11 mouse cellular contexts compared by ENCODE assay signal in the genomic region with DNA sequence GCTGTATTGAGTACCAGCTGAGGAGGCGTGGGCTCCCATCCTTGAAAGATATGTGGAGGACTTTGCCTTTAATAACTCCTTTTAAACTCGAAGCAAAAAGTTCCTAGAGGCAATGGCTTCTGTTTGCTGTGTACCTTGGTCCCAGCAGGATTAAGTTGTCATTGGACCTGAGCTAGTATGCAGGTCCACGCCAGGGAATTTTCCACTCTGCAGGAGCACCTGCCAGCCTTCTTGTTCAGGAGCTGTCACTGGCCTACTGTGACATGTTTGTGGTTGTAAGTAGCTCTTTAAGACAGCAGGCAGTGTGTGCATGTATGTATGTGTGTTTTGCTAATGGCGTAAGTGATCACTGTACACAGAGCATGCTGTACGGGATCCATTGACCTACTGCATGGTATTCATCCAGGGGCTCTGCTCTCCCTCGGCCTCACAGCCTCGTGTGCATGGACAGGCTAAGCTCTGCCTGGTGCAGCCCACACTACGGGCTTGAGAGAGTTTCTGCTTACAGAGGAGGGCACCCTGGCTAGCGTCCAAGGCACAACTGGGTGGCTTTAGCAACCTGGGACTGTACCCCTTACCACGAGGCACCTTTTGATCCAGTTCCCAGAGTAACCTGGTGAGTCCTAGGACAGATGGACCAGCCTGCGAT.
A peak's percentile ranks its signal among the peaks of the same experiment; 100 is the strongest.
DNase-seq lines count a peak whose midpoint lies in the region; ATAC-seq and TF ChIP-seq lines count a peak whose summit lies in the region.
"Had no signal": no experiment of that assay in that cellular context is flagged by ENCODE, and none has a peak within 500 bp of the region (broad histone marks: within the 10 kb centered on the region; RNA-seq: fewer than 3 reads in every experiment).

No protein-coding gene starts in this region.

- WGBS in limb, embryonic 15.5 days: 59% methylated on average over 11 of the region's 11 CpGs
- WGBS in thymus, adult 2 months: 80% methylated on average over 11 of the region's 11 CpGs

- no peak overlapping the region for H3K4me3 ChIP-seq in limb, embryonic 15.5 days
- H3K4me3 ChIP-seq in thymus, adult 2 months (ENCODE audit: control insufficient read depth, insufficient read depth, low read length): no peak overlapping the region
- H3K4me3 ChIP-seq: neural tube, embryonic 12.5 days had no signal

- H3K4me1 ChIP-seq in limb, embryonic 15.5 days: peaks cover 51% of the 10 kb centered on the region
- H3K4me1 ChIP-seq in thymus, adult 2 months (replicated peaks; ENCODE audit: control insufficient read depth, insufficient read depth, low read length): peaks cover 20% of the 10 kb centered on the region

- no peak for TF ChIP-seq CTCF in thymus, adult 2 months (IDR thresholded peaks at IDR 0.05; ENCODE audit: borderline replicate concordance, control insufficient read depth, extremely low read depth, insufficient read depth, low read length, poor library complexity)

- no peak for ATAC-seq in limb, embryonic 15.5 days (ENCODE audit: insufficient number of reproducible peaks, low FRiP score, low TSS enrichment, low read depth)

- H3K27ac ChIP-seq in limb, embryonic 15.5 days: peak overlapping the region; percentile 38; the same call in 1 of the 2 replicates
- no peak overlapping the region for H3K27ac ChIP-seq in thymus, adult 2 months (ENCODE audit: control insufficient read depth, insufficient read depth, low read length)

- H3K27me3 ChIP-seq in limb, embryonic 15.5 days: no peaks in the 10 kb centered on the region
- no peaks in the 10 kb centered on the region for H3K27me3 ChIP-seq in thymus, adult 2 months (ENCODE audit: control insufficient read depth, insufficient read depth, low read length)
- H3K27me3 ChIP-seq: neural tube, embryonic 12.5 days had no signal

- DNase-seq in kidney, postnatal 25 days: peak; percentile 54 to 77
- DNase-seq in kidney, postnatal 4 days: no peak
- DNase-seq in cerebellum, adult 11-12 months: peak; percentile 79
- peak; percentile 67 to 75 for DNase-seq in cerebellum, postnatal 36 days
- DNase-seq in right cerebral cortex, postnatal 25 days: no peak
- DNase-seq in thymus, adult 2 months: no peak
- DNase-seq: heart, postnatal 36 days; lung, postnatal 4 days; thymus, postnatal 25 days had no signal

- no peak overlapping the region for H3K9ac ChIP-seq in limb, embryonic 15.5 days
- H3K9ac ChIP-seq: neural tube, embryonic 12.5 days had no signal

- no peak for TF ChIP-seq POLR2A in thymus, adult 2 months (IDR thresholded peaks at IDR 0.05; ENCODE audit: control insufficient read depth, extremely low read depth, insufficient read depth, low read length, poor library complexity)

- H3K4me2 ChIP-seq in limb, embryonic 15.5 days: no peak overlapping the region

- H3K36me3 ChIP-seq in limb, embryonic 15.5 days: no peaks in the 10 kb centered on the region
- no peaks in the 10 kb centered on the region for H3K36me3 ChIP-seq in thymus, adult 2 months (ENCODE audit: control insufficient read depth, insufficient read depth, low read length)

- H3K9me3 ChIP-seq in limb, embryonic 15.5 days: no peaks in the 10 kb centered on the region
- H3K9me3 ChIP-seq: neural tube, embryonic 12.5 days had no signal

Comparison
In these comparisons a context has a peak if more than half of its experiments do, and no peak if none do; other contexts are left out.
1. DNase-seq: peak in kidney, postnatal 25 days (2 of 2), cerebellum, adult 11-12 months (single experiment) and cerebellum, postnatal 36 days (2 of 2); none in kidney, postnatal 4 days (0 of 2), right cerebral cortex, postnatal 25 days (single experiment) and thymus, adult 2 months (single experiment).